Mouse (Mus musculus): ENCODE data around the gene Rbfox3.

The Rbfox3 gene

GRCm38 (mm10) chr11:118906131-118906823 is 5.1 kb downstream of the Rbfox3 start:
- no peak for DNase-seq (ENCODE audit: extremely low read depth, insufficient read length, low spot score)

- DNase-seq (ENCODE audit: extremely low read depth, insufficient read length, low spot score) = no peak
These were observed 5.7 kb downstream of the Rbfox3 start for GRCm38 (mm10) chr11:118905656-118906055.

GRCm38 (mm10) chr11:118904253-118904652 is 7.1 kb downstream of the Rbfox3 start:
- no peak for DNase-seq (ENCODE audit: extremely low read depth, insufficient read length, low spot score)

- no peak for DNase-seq (ENCODE audit: extremely low read depth, insufficient read length, low spot score)
These were observed 11.4 kb downstream of the Rbfox3 start for GRCm38 (mm10) chr11:118899771-118900545.

GRCm38 (mm10) chr11:118898643-118899042 is 12.8 kb downstream of the Rbfox3 start:
- no peak for DNase-seq (ENCODE audit: extremely low read depth, insufficient read length, low spot score)

GRCm38 (mm10) chr11:118898156-118898555 is 13.2 kb downstream of the Rbfox3 start:
- no peak for DNase-seq (ENCODE audit: extremely low read depth, insufficient read length, low spot score)

GRCm38 (mm10) chr11:118897114-118897841 is 14.1 kb downstream of the Rbfox3 start:
- DNase-seq (ENCODE audit: extremely low read depth, insufficient read length, low spot score) = no peak

GRCm38 (mm10) chr11:118896032-118896675 is 15.2 kb downstream of the Rbfox3 start:
- no peak for DNase-seq (ENCODE audit: extremely low read depth, insufficient read length, low spot score)

GRCm38 (mm10) chr11:118894835-118895234 is 16.6 kb downstream of the Rbfox3 start:
- DNase-seq (ENCODE audit: extremely low read depth, insufficient read length, low spot score) = no peak

- no peak for DNase-seq (ENCODE audit: extremely low read depth, insufficient read length, low spot score)
These were observed 17.2 kb downstream of the Rbfox3 start for GRCm38 (mm10) chr11:118894196-118894595.

GRCm38 (mm10) chr11:118892876-118893275 is 18.5 kb downstream of the Rbfox3 start:
- DNase-seq (ENCODE audit: extremely low read depth, insufficient read length, low spot score) = no peak

GRCm38 (mm10) chr11:118891516-118891915 is 19.9 kb downstream of the Rbfox3 start:
- DNase-seq (ENCODE audit: extremely low read depth, insufficient read length, low spot score) = no peak

GRCm38 (mm10) chr11:118890992-118891398 is 20.4 kb downstream of the Rbfox3 start:
- DNase-seq (ENCODE audit: extremely low read depth, insufficient read length, low spot score) = no peak

GRCm38 (mm10) chr11:118890474-118890873 is 20.9 kb downstream of the Rbfox3 start:
- DNase-seq (ENCODE audit: extremely low read depth, insufficient read length, low spot score) = no peak

GRCm38 (mm10) chr11:118889500-118889899 is 21.9 kb downstream of the Rbfox3 start:
- no peak for DNase-seq (ENCODE audit: extremely low read depth, insufficient read length, low spot score)

GRCm38 (mm10) chr11:118888426-118888825 is 23.0 kb downstream of the Rbfox3 start:
- DNase-seq (ENCODE audit: extremely low read depth, insufficient read length, low spot score) = no peak

GRCm38 (mm10) chr11:118887206-118887605 is 24.2 kb downstream of the Rbfox3 start:
- no peak for DNase-seq (ENCODE audit: extremely low read depth, insufficient read length, low spot score)

- DNase-seq (ENCODE audit: extremely low read depth, insufficient read length, low spot score) = no peak
These were observed 25.0 kb downstream of the Rbfox3 start for GRCm38 (mm10) chr11:118886269-118886965.

- no peak for DNase-seq (ENCODE audit: extremely low read depth, insufficient read length, low spot score)
These were observed 25.8 kb downstream of the Rbfox3 start for GRCm38 (mm10) chr11:118885604-118886003.

- no peak for DNase-seq (ENCODE audit: extremely low read depth, insufficient read length, low spot score)
These were observed 26.3 kb downstream of the Rbfox3 start for GRCm38 (mm10) chr11:118885135-118885534.
